Mouse (Mus musculus): ENCODE data around the gene E130218I03Rik. TPM values are rescaled to one million over a fixed set of nuclear protein-coding genes. Genes with fewer than 3 reads are reported as not detected.

Gene E130218I03Rik
- polyA plus RNA-seq, 1 experiment from 2014 or later, result not detected

DNA sequence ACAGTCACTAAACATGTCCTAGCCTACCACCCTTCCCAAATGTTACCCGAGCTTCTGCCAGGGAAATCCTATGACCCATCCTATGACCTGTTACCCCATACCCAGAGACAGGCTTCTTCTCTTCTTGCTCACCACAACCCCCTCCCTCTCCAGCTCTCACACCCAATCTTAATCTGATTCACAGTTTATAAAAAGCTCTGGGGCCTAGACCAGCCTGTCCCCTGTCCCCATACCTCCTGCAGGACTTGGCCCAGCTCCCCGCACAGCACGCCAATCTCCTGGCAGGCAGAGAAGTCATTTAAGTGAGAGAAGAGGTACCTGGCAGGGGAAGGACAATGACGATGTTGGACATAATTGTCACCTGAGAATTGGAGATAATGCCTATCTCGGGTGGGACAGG, 8.6 kb upstream of the E130218I03Rik start:
- Histone ChIP-seq H3K27me3 (ENCODE audit: control insufficient read depth, insufficient read depth, low read length) (peaks cover 7% of the 10 kb centered on the region; the same call in 1 of the 2 replicates), H3K36me3 (ENCODE audit: control insufficient read depth, insufficient read depth, low read length) (no peaks in the 10 kb centered on the region), H3K9me3 (ENCODE audit: control insufficient read depth, low read length) (no peaks in the 10 kb centered on the region), H3K4me3 (ENCODE audit: low read depth, low read length) (no peak overlapping the region), H3K4me2 (no peak overlapping the region), H3K4me1 (ENCODE audit: control insufficient read depth, insufficient read depth, low read length) (no peaks in the 10 kb centered on the region), H3K27ac (ENCODE audit: low read depth, low read length) (no peak overlapping the region), H3K9ac (ENCODE audit: low read length) (no peak overlapping the region)
- ATAC-seq (ENCODE audit: low FRiP score) (no peak), DNase-seq (ENCODE audit: low spot score, missing footprints) (no peak)
- 81% methylated on average over 5 of the region's 5 CpGs for WGBS

DNA sequence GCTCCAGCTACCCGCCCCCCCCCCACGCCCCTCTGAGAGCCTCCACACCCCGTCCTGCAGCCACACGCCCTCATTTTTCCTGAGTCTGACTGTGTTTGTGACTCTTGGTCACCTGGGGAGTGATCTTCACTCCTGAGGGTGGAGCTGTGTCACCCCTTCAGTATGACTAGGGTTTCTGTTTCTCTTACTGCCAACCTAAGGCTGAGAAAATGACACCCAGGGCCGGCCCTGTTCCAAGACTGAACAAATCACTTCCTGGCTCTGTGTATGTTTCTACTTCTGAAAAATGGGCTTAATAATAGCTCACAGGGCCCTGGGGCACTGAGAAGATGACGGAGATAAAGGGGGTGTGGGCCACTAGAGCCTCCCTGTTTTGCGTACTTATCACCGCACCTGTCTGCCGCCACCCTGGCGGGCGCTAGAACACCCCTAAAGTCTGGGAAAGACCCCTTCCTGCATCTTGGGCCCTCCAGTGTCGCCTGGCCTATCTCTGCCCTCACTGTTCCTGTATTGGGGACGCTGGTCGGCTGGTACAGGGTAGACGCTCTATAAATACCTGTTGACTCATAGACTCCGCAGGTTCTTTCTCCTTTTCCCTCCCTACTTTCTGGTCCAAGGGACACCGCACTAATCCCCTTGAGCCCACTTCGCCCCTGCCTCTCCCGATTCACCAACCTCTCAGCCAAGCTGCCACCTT, 5.7 kb upstream of the E130218I03Rik start:
- WGBS, result 25% methylated on average over 19 of the region's 19 CpGs
- DNase-seq (ENCODE audit: low spot score, missing footprints) (no peak), ATAC-seq (ENCODE audit: low FRiP score) (no peak)
- Histone ChIP-seq H3K27ac (ENCODE audit: low read depth, low read length) (no peak overlapping the region), H3K9ac (ENCODE audit: low read length) (no peak overlapping the region), H3K27me3 (ENCODE audit: control insufficient read depth, insufficient read depth, low read length) (peaks cover 7% of the 10 kb centered on the region; the same call in 1 of the 2 replicates), H3K36me3 (ENCODE audit: control insufficient read depth, insufficient read depth, low read length) (no peaks in the 10 kb centered on the region), H3K9me3 (ENCODE audit: control insufficient read depth, low read length) (no peaks in the 10 kb centered on the region), H3K4me1 (ENCODE audit: control insufficient read depth, insufficient read depth, low read length) (no peaks in the 10 kb centered on the region), H3K4me3 (ENCODE audit: low read depth, low read length) (no peak overlapping the region), H3K4me2 (no peak overlapping the region)

- 3% methylated on average over 18 of the region's 18 CpGs for WGBS
These were observed 5.2 kb upstream of the E130218I03Rik start, which contains the start of gene Cnksr1 for GRCm38 (mm10) chr4:134238279-134238651. Gene Cnksr1 (minus strand): TSS chr4:134238399.

GRCm38 (mm10) chr4:134238686-134239085, 4.8 kb upstream of the E130218I03Rik start:
- WGBS, result 13% methylated on average over 10 of the region's 10 CpGs
- no peak for ATAC-seq (ENCODE audit: low FRiP score)
- Histone ChIP-seq H3K36me3 (ENCODE audit: control insufficient read depth, insufficient read depth, low read length) (no peaks in the 10 kb centered on the region), H3K27ac (ENCODE audit: low read depth, low read length) (no peak overlapping the region), H3K4me2 (no peak overlapping the region), H3K9ac (ENCODE audit: low read length) (no peak overlapping the region), H3K4me1 (ENCODE audit: control insufficient read depth, insufficient read depth, low read length) (no peaks in the 10 kb centered on the region), H3K27me3 (ENCODE audit: control insufficient read depth, insufficient read depth, low read length) (peaks cover 7% of the 10 kb centered on the region; the same call in 1 of the 2 replicates), H3K9me3 (ENCODE audit: control insufficient read depth, low read length) (no peaks in the 10 kb centered on the region), H3K4me3 (ENCODE audit: low read depth, low read length) (no peak overlapping the region)
- DNase-seq (ENCODE audit: low spot score, missing footprints), result no peak

More at GRCm38 (mm10) chr4:134238279-134238651, 5.2 kb upstream of the E130218I03Rik start, which contains the start of gene Cnksr1:
- Histone ChIP-seq H3K27ac (ENCODE audit: low read depth, low read length) (no peak within 1 kb of the TSS), H3K4me1 (ENCODE audit: control insufficient read depth, insufficient read depth, low read length) (no peaks in the 10 kb centered on the region), H3K4me3 (ENCODE audit: low read depth, low read length) (no peak within 1 kb of the TSS), H3K36me3 (ENCODE audit: control insufficient read depth, insufficient read depth, low read length) (no peaks in the 10 kb centered on the region), H3K9ac (ENCODE audit: low read length) (no peak within 1 kb of the TSS), H3K4me2 (no peak within 1 kb of the TSS), H3K9me3 (ENCODE audit: control insufficient read depth, low read length) (no peaks in the 10 kb centered on the region), H3K27me3 (ENCODE audit: control insufficient read depth, insufficient read depth, low read length) (peaks cover 7% of the 10 kb centered on the region; the same call in 1 of the 2 replicates)
- ATAC-seq (ENCODE audit: low FRiP score), result no peak
- DNase-seq (ENCODE audit: low spot score, missing footprints), result no peak

DNA sequence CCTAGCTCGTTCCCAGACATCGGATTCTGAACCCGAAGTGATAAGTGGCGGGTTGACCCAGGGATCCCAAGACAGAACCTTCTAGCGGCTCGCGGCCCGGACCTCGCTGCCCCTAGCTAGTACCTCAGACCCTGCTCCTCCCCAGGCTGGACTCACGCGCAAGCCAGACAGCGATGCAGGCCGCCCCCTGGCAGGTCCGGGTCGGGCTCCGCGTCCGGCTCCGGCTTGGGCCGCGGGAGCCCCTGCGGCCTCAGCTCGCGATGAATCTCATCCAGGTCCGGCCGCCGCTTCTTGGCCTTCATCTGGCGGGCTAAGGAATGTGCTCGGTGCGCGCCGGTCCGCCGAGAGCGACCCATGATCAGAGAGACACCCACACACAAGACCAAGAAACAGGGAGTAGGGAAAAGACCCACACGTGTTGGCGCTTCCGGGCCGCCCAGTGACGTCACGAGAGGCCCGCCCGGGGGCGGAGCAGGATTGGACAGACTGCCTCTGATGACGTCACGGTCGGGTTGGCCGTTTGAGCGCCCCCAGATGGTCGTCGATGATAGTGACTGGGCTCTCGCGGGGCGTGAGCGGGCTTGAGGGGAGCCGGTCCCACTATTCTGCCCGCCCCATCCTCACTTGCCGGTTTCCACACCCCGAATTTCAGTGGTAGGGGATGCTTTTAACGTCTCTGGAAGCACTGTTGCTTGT, 1.8 kb downstream of the E130218I03Rik start, which contains the start of gene Zfp593:
Gene Zfp593 (minus strand): TSS at position 445 of the 696 bp plus-strand sequence.
- H3K9me3 ChIP-seq (ENCODE audit: control insufficient read depth, low read length), result no peaks in the 10 kb centered on the region
- ATAC-seq (ENCODE audit: low FRiP score) (peak; percentile 84), DNase-seq (ENCODE audit: low spot score, missing footprints) (peak; percentile 100)
- peak within 1 kb of the TSS; percentile 89 for H3K4me3 ChIP-seq (ENCODE audit: low read depth, low read length)
- peak within 1 kb of the TSS; percentile 82 for H3K9ac ChIP-seq (ENCODE audit: low read length)
- H3K27ac ChIP-seq (ENCODE audit: low read depth, low read length), result no peak within 1 kb of the TSS
- no peaks in the 10 kb centered on the region for H3K36me3 ChIP-seq (ENCODE audit: control insufficient read depth, insufficient read depth, low read length)
- H3K4me2 ChIP-seq, result peak within 1 kb of the TSS; percentile 96
- 0% methylated on average over 60 of the region's 60 CpGs for WGBS
- H3K4me1 ChIP-seq (ENCODE audit: control insufficient read depth, insufficient read depth, low read length), result peaks cover 20% of the 10 kb centered on the region
- peaks cover 17% of the 10 kb centered on the region for H3K27me3 ChIP-seq (ENCODE audit: control insufficient read depth, insufficient read depth, low read length)

DNA sequence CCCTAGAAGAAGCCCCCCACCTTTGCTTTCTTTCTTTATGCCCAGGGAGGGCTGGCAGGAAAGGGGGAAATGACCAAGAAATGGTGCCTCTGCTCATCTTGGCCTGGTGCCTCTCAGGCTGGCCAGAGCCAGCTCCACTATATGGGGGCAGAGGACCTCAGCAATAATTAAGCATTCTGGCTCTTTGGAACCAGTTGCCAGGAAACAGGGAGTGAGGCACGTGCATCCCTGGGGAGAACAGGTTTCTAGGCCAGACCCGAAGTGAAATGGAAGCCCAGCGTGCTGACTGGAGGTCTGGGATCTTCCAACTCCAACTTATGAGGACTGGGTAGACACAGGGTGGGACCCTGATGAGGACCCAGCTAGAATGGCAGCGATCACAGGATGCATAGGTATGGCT, 2.8 kb downstream of the E130218I03Rik start:
- Histone ChIP-seq H3K27ac (ENCODE audit: low read depth, low read length) (no peak overlapping the region), H3K4me3 (ENCODE audit: low read depth, low read length) (no peak overlapping the region), H3K9ac (ENCODE audit: low read length) (no peak overlapping the region; the same call in 1 of the 2 replicates), H3K36me3 (ENCODE audit: control insufficient read depth, insufficient read depth, low read length) (no peaks in the 10 kb centered on the region), H3K4me1 (ENCODE audit: control insufficient read depth, insufficient read depth, low read length) (peaks cover 29% of the 10 kb centered on the region), H3K9me3 (ENCODE audit: control insufficient read depth, low read length) (no peaks in the 10 kb centered on the region), H3K4me2 (no peak overlapping the region; the same call in 1 of the 2 replicates), H3K27me3 (ENCODE audit: control insufficient read depth, insufficient read depth, low read length) (peaks cover 27% of the 10 kb centered on the region)
- 20% methylated on average over 4 of the region's 4 CpGs for WGBS
- no peak for DNase-seq (ENCODE audit: low spot score, missing footprints)
- ATAC-seq (ENCODE audit: low FRiP score), result no peak

DNA sequence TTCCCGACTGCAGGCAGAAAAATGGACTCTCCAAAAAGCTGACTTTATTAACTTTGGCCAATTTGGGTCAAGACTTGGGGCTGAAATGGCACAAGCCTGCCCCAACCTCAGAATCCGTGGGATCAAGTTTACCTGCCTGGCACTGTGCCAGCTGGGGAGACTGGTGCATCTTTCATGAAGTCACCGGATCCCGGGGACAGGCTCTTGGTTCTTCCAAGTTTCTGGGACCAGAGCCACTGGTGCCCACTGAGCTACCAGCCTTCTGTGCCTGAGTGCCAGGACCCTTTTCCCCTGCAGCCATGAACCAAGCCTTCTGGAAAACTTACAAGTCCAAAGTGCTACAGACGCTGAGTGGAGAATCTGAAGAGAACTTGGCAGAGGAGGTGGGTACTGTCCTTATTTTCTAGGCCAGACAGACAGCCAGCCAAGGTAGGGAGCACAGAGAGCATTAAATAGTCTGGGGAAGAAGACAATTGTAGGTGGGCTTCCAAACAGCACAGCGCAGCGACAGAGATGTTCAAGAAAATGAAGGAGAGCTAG, 3.3 kb downstream of the E130218I03Rik start, which contains the start of gene Gm30191:
Gene Gm30191 (plus strand): TSS at position 217 of the 540 bp plus-strand sequence.
- Histone ChIP-seq H3K4me1 (ENCODE audit: control insufficient read depth, insufficient read depth, low read length) (peaks cover 34% of the 10 kb centered on the region), H3K9ac (ENCODE audit: low read length) (peak within 1 kb of the TSS; percentile 39; the same call in 1 of the 2 replicates)

GRCm38 (mm10) chr4:134249651-134250050, 6.2 kb downstream of the E130218I03Rik start:
- DNase-seq (ENCODE audit: low spot score, missing footprints), result no peak
- WGBS, result under 1% methylated on average over 30 of the region's 30 CpGs
- Histone ChIP-seq H3K4me2 (peak overlapping the region; percentile 55), H3K4me3 (ENCODE audit: low read depth, low read length) (peak overlapping the region; percentile 28), H3K27me3 (ENCODE audit: control insufficient read depth, insufficient read depth, low read length) (peaks cover 52% of the 10 kb centered on the region), H3K9ac (ENCODE audit: low read length) (peak overlapping the region; percentile 43; the same call in 1 of the 2 replicates), H3K27ac (ENCODE audit: low read depth, low read length) (no peak overlapping the region), H3K9me3 (ENCODE audit: control insufficient read depth, low read length) (no peaks in the 10 kb centered on the region), H3K36me3 (ENCODE audit: control insufficient read depth, insufficient read depth, low read length) (no peaks in the 10 kb centered on the region), H3K4me1 (ENCODE audit: control insufficient read depth, insufficient read depth, low read length) (peaks cover 42% of the 10 kb centered on the region)
- peak; percentile 38 for ATAC-seq (ENCODE audit: low FRiP score)

More for the DNA sequence above, 3.3 kb downstream of the E130218I03Rik start, which contains the start of gene Gm30191:
- H3K27ac ChIP-seq (ENCODE audit: low read depth, low read length), result no peak within 1 kb of the TSS
- peak within 1 kb of the TSS; percentile 96 for H3K4me2 ChIP-seq
- peaks cover 32% of the 10 kb centered on the region for H3K27me3 ChIP-seq (ENCODE audit: control insufficient read depth, insufficient read depth, low read length)
- no peak for ATAC-seq (ENCODE audit: low FRiP score)
- no peak for DNase-seq (ENCODE audit: low spot score, missing footprints)
- no peaks in the 10 kb centered on the region for H3K9me3 ChIP-seq (ENCODE audit: control insufficient read depth, low read length)
- peak within 1 kb of the TSS; percentile 89 for H3K4me3 ChIP-seq (ENCODE audit: low read depth, low read length)
- 69% methylated on average over 7 of the region's 7 CpGs for WGBS
- H3K36me3 ChIP-seq (ENCODE audit: control insufficient read depth, insufficient read depth, low read length), result no peaks in the 10 kb centered on the region

All from midbrain, embryonic 11.5 days (tissue).